ENCODE assay signal across 7 mouse cellular contexts in genomic region chr14:95356968-95357367, GRCm38 (mm10).
DNase-seq lines count a peak whose midpoint lies in the region.

No protein-coding gene starts in this region.

- intact Hi-C loops in left cerebral cortex, postnatal 10 days (cut with DNase I): no loop called here

- DNase-seq in retina, adult 2 months (ENCODE audit: low read depth, low spot score): peak; percentile 1
- no peak for DNase-seq in retina, embryonic 14.5 days (ENCODE audit: low spot score)
- DNase-seq in frontal cortex, postnatal 14 days (ENCODE audit: low spot score in 2 of 2): peak; percentile 35 to 55
- peak; percentile 47 to 72 for DNase-seq in left cerebral cortex, postnatal 10 days (ENCODE audit: extremely low spot score in 1 of 2, low spot score in 2 of 2)
- no peak for DNase-seq in liver
- no peak for DNase-seq in lung, postnatal 10 days
- no peak for DNase-seq in urinary bladder, adult 18-20 months (ENCODE audit: low spot score in 2 of 2)

Comparison
In these comparisons a context has a peak if more than half of its experiments do, and no peak if none do; other contexts are left out.
1. DNase-seq: peak in retina, adult 2 months (single experiment), frontal cortex, postnatal 14 days (2 of 2) and left cerebral cortex, postnatal 10 days (2 of 2); none in retina, embryonic 14.5 days (single experiment), liver (single experiment), lung, postnatal 10 days (single experiment) and urinary bladder, adult 18-20 months (0 of 2).